In the genomic region with DNA sequence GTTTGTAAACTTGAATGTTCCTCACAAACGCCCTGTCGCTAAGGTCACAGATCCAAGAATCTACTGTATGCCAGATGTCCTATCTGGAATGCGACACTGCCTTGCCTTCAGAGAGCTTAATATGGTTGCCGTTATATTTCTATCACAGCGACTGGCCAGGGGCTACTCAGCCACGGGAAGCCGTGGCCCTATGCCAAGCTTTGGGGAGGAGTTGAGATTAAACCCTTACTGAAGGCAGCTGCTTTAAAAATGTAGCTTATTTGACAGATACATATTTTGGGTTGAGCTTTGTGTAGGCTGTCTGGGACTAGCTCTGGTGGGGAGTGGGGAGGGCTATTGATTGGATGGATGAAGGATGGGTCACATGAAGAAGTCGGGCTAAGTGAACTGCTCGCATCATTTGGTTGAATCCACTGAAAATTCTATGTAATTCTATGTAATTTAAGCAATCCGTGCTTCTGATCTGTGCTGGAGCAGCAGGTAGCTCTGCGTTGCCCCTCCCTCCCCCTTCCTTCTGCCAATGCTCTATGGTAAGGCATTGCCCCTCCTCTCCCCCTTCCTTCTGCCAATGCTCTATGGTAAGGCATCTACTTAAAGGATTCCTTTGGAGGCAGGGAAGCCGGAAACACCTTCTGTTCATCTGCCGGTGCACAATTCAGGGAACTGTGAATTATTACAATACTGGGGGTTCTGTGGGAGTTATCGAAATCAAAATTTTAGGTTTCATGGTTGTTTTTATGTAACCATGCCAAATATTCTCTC, we compare ENCODE assay signal across 9 mouse cellular contexts. TPM values are rescaled to one million over a fixed set of nuclear protein-coding genes. Genes with fewer than 3 reads are reported as not detected.
DNase-seq lines count a peak whose midpoint lies in the region; ATAC-seq lines count a peak whose summit lies in the region.
"Had no signal": no experiment of that assay in that cellular context is flagged by ENCODE, and none has a peak within 500 bp of the region (broad histone marks: within the 10 kb centered on the region; RNA-seq: fewer than 3 reads in every experiment).

No protein-coding gene starts in this region.

- no peak overlapping the region for H3K4me3 ChIP-seq in lung, embryonic 15.5 days
- H3K4me3 ChIP-seq in embryonic facial prominence, embryonic 15.5 days (replicated peaks) = no peak overlapping the region
- H3K4me3 ChIP-seq in hindbrain, embryonic 14.5 days (replicated peaks; ENCODE audit: low read length) = no peak overlapping the region

- peak; percentile 50 for DNase-seq in gastrocnemius, postnatal 14 days
- no peak for DNase-seq in gastrocnemius, postnatal 25 days
- no peak for DNase-seq in lung, adult 18-20 months
- peak; percentile 84 for DNase-seq in heart, postnatal 4 days
- no peak for DNase-seq in layer of hippocampus, postnatal 25 days (ENCODE audit: extremely low spot score in 1 of 2, low spot score in 1 of 2)
- DNase-seq in hindbrain, embryonic 14.5 days (ENCODE audit: low spot score) = no peak

- H3K27ac ChIP-seq in lung, embryonic 15.5 days = 0 out of 2 replicates have a peak overlapping the region, but pooled peaks have one; percentile 11
- H3K27ac ChIP-seq in embryonic facial prominence, embryonic 15.5 days (replicated peaks) = 0 out of 2 replicates have a peak overlapping the region, but pooled peaks have one; percentile 22
- H3K27ac ChIP-seq in hindbrain, embryonic 14.5 days = no peak overlapping the region; the same call in 1 of the 2 replicates

- H3K36me3 ChIP-seq in lung, embryonic 15.5 days = no peaks in the 10 kb centered on the region
- H3K36me3 ChIP-seq in embryonic facial prominence, embryonic 15.5 days = peaks cover 6% of the 10 kb centered on the region; the same call in 1 of the 2 replicates
- no peaks in the 10 kb centered on the region for H3K36me3 ChIP-seq in hindbrain, embryonic 14.5 days (replicated peaks; ENCODE audit: control insufficient read depth, insufficient read depth)

- H3K9ac ChIP-seq in lung, embryonic 15.5 days = no peak overlapping the region
- H3K9ac ChIP-seq in embryonic facial prominence, embryonic 15.5 days = no peak overlapping the region
- no peak overlapping the region for H3K9ac ChIP-seq in hindbrain, embryonic 14.5 days

- 39% methylated on average over 14 of the region's 14 CpGs for WGBS in lung, embryonic 15.5 days
- WGBS in embryonic facial prominence, embryonic 15.5 days = 43% methylated on average over 14 of the region's 14 CpGs
- 71% methylated on average over 14 of the region's 14 CpGs for WGBS in hindbrain, embryonic 14.5 days

- H3K4me1 ChIP-seq in lung, embryonic 15.5 days = peaks cover 23% of the 10 kb centered on the region
- peaks cover 27% of the 10 kb centered on the region for H3K4me1 ChIP-seq in embryonic facial prominence, embryonic 15.5 days
- no peaks in the 10 kb centered on the region for H3K4me1 ChIP-seq in hindbrain, embryonic 14.5 days (replicated peaks; ENCODE audit: control insufficient read depth, insufficient read depth, low read length)

- H3K4me2 ChIP-seq in lung, embryonic 15.5 days = peak overlapping the region; percentile 26; the same call in 1 of the 2 replicates
- H3K4me2 ChIP-seq in embryonic facial prominence, embryonic 15.5 days (replicated peaks) = no peak overlapping the region
- H3K4me2 ChIP-seq in hindbrain, embryonic 14.5 days (replicated peaks) = no peak overlapping the region
- H3K4me2 ChIP-seq: midbrain, embryonic 11.5 days had no signal

- no peaks in the 10 kb centered on the region for H3K27me3 ChIP-seq in lung, embryonic 15.5 days
- H3K27me3 ChIP-seq in embryonic facial prominence, embryonic 15.5 days = no peaks in the 10 kb centered on the region
- no peaks in the 10 kb centered on the region for H3K27me3 ChIP-seq in hindbrain, embryonic 14.5 days (ENCODE audit: control insufficient read depth, insufficient read depth, low read length)

- peak; percentile 62 for ATAC-seq in lung, embryonic 15.5 days (ENCODE audit: borderline replicate concordance, extremely low read depth, low FRiP score, low TSS enrichment)
- ATAC-seq in embryonic facial prominence, embryonic 15.5 days (ENCODE audit: insufficient number of reproducible peaks, low FRiP score, low TSS enrichment, low read depth) = peak; percentile 54; the same call in 1 of the 2 replicates
- ATAC-seq in hindbrain, embryonic 14.5 days (ENCODE audit: low FRiP score) = no peak

- intact Hi-C loops in gastrocnemius, postnatal 14 days (cut with DNase I; ENCODE audit: low total_unique reads) = no loop called here

- no peaks in the 10 kb centered on the region for H3K9me3 ChIP-seq in lung, embryonic 15.5 days
- no peaks in the 10 kb centered on the region for H3K9me3 ChIP-seq in embryonic facial prominence, embryonic 15.5 days (replicated peaks)
- no peaks in the 10 kb centered on the region for H3K9me3 ChIP-seq in hindbrain, embryonic 14.5 days (ENCODE audit: control insufficient read depth, low read length)

RNA-seq across cellular contexts. Expression of a gene that starts 28.0 kb away (rescaled TPM):
- total RNA-seq in gastrocnemius, postnatal 14 days (2021) = 1 to 10 TPM; 6.0 TPM
- 1 to 10 TPM; 4.1 to 4.3 TPM for total RNA-seq in gastrocnemius, postnatal 25 days (2021)
- 22.2 and 23.6 TPM in 2 replicates for polyA plus RNA-seq in lung, embryonic 15.5 days (2015; fragmentation: Nextera tagmentation; extraction: Ambion mirVana)
- 40.2 TPM in 2 replicates for polyA plus RNA-seq in embryonic facial prominence, embryonic 15.5 days (2015; fragmentation: Nextera tagmentation; extraction: Ambion mirVana)
- total RNA-seq in heart, postnatal 4 days (2021) = 10 to 100 TPM; 31.0 to 36.4 TPM
- total RNA-seq in layer of hippocampus, postnatal 25 days (2021) = 10 to 100 TPM; 71.5 to 79.6 TPM
- 27.2 and 28.8 TPM in 2 replicates for polyA plus RNA-seq in hindbrain, embryonic 14.5 days (2014; fragmentation: Nextera tagmentation; extraction: Ambion mirVana)

Comparison
In these comparisons a context has a peak if more than half of its experiments do, and no peak if none do; other contexts are left out.
1. DNase-seq: peak in gastrocnemius, postnatal 14 days (single experiment) and heart, postnatal 4 days (single experiment); none in gastrocnemius, postnatal 25 days (single experiment), lung, adult 18-20 months (0 of 2), layer of hippocampus, postnatal 25 days (0 of 2) and hindbrain, embryonic 14.5 days (single experiment).
2. RNA of a gene that starts 28.0 kb away (total RNA-seq): 71.5 to 79.6 TPM in layer of hippocampus, postnatal 25 days and 31.0 to 36.4 TPM in heart, postnatal 4 days; 6.0 TPM in gastrocnemius, postnatal 14 days and 4.1 to 4.3 TPM in gastrocnemius, postnatal 25 days; every median in the first group is over 4 times any median in the second.